Mouse (Mus musculus) lung, adult 18-20 months (tissue): ENCODE measurements around the gene Arhgap9.
A peak's percentile ranks its signal among the peaks of the same experiment; 100 is the strongest.

Experiments
- DNase-seq, 2 experiments: peaks; one replicate each; pipeline ENCODE4 v3.0.0; 2022; ENCODE audit warnings: mixed read lengths in 2 of 2

The Arhgap9 gene

GRCm38 (mm10) chr10:127324495-127324894 lies 2.7 kb downstream of the Arhgap9 start:
- DNase-seq: peak; percentile 67 to 68

GRCm38 (mm10) chr10:127325454-127326016 lies 3.8 kb downstream of the Arhgap9 start:
- no peak for DNase-seq

GRCm38 (mm10) chr10:127326017-127326801 lies 4.4 kb downstream of the Arhgap9 start:
- no peak for DNase-seq

- no peak for DNase-seq
Observed at GRCm38 (mm10) chr10:127326828-127327227, 5.1 kb downstream of the Arhgap9 start.

GRCm38 (mm10) chr10:127327461-127328145 lies 5.8 kb downstream of the Arhgap9 start:
- no peak for DNase-seq

- no peak for DNase-seq
Observed at GRCm38 (mm10) chr10:127330212-127330611, 8.4 kb downstream of the Arhgap9 start.

GRCm38 (mm10) chr10:127332211-127332874 lies 10.6 kb downstream of the Arhgap9 start:
- no peak for DNase-seq

- no peak for DNase-seq
Observed at GRCm38 (mm10) chr10:127333152-127333551, 11.4 kb downstream of the Arhgap9 start.

GRCm38 (mm10) chr10:127335271-127335670 lies 13.5 kb downstream of the Arhgap9 start:
- no peak for DNase-seq

- DNase-seq: no peak
Observed at GRCm38 (mm10) chr10:127336952-127337351, 15.2 kb downstream of the Arhgap9 start.

- DNase-seq: no peak
Observed at GRCm38 (mm10) chr10:127337536-127338099, 15.9 kb downstream of the Arhgap9 start.

GRCm38 (mm10) chr10:127338930-127339682 lies 17.3 kb downstream of the Arhgap9 start:
- peak; percentile 85 to 90 for DNase-seq

GRCm38 (mm10) chr10:127339683-127340576 lies 18.2 kb downstream of the Arhgap9 start:
- DNase-seq: peak in 1 of 2 experiments; percentile 51

GRCm38 (mm10) chr10:127340577-127341359 lies 19.0 kb downstream of the Arhgap9 start:
- no peak for DNase-seq

GRCm38 (mm10) chr10:127341360-127341690 lies 19.6 kb downstream of the Arhgap9 start:
- no peak for DNase-seq

GRCm38 (mm10) chr10:127341891-127342639 lies 20.3 kb downstream of the Arhgap9 start, which contains the start of gene Gli1:
Gene Gli1 (minus strand): TSS chr10:127341974.
- DNase-seq: peak; percentile 84 to 88

GRCm38 (mm10) chr10:127343029-127343428 lies 21.3 kb downstream of the Arhgap9 start:
- no peak for DNase-seq

GRCm38 (mm10) chr10:127346173-127346572 lies 24.4 kb downstream of the Arhgap9 start:
- DNase-seq: no peak

GRCm38 (mm10) chr10:127348957-127349356 lies 27.2 kb downstream of the Arhgap9 start:
- no peak for DNase-seq
